Mouse (Mus musculus): ENCODE measurements around the gene Tmem167b. TPM values are rescaled to one million over a fixed set of nuclear protein-coding genes. Genes with fewer than 3 reads are reported as not detected.
"Not testable (repeated sequence)": the region's sequence is repeated elsewhere in the genome, so short reads cannot be mapped to it uniquely, and the experiment has no call there.

Gene Tmem167b
- 10 to 100 TPM; 45.4 to 46.1 TPM for total RNA-seq (2021)

GRCm38 (mm10) chr3:108562133-108562730 is at the start of gene Tmem167b:
Tmem167b (minus strand) TSS chr3:108562466.
- intact Hi-C loops (cut with DNase I) = loop anchor here (10.0 kb wide), 1 partner anchor 397 kb away; no protein-coding TSS in a partner anchor
- DNase-seq = peak; percentile 97

GRCm38 (mm10) chr3:108608906-108609305 is 46.6 kb upstream of the Tmem167b start:
- DNase-seq = no peak
- intact Hi-C loops (cut with DNase I) = no loop called here

- peak; percentile 40 for DNase-seq
- intact Hi-C loops (cut with DNase I) = no loop called here
Measured at GRCm38 (mm10) chr3:108591530-108592522, 29.6 kb upstream of the Tmem167b start.

- intact Hi-C loops (cut with DNase I) = no loop called here
- peak; percentile 97 for DNase-seq
Measured at GRCm38 (mm10) chr3:108590786-108591529, 28.7 kb upstream of the Tmem167b start, which contains the start of gene Wdr47. Wdr47 (plus strand) TSS chr3:108591279.

GRCm38 (mm10) chr3:108588446-108588845 is 26.2 kb upstream of the Tmem167b start:
- intact Hi-C loops (cut with DNase I) = no loop called here
- DNase-seq = peak; percentile 43

- intact Hi-C loops (cut with DNase I) = no loop called here
- no peak for DNase-seq
Measured at GRCm38 (mm10) chr3:108584580-108584979, 22.3 kb upstream of the Tmem167b start.

- DNase-seq = no peak
- intact Hi-C loops (cut with DNase I) = no loop called here
Measured at GRCm38 (mm10) chr3:108574018-108574417, 11.8 kb upstream of the Tmem167b start.

GRCm38 (mm10) chr3:108572309-108573010 is 10.2 kb upstream of the Tmem167b start:
- intact Hi-C loops (cut with DNase I) = no loop called here
- no peak for DNase-seq

- intact Hi-C loops (cut with DNase I) = no loop called here
- DNase-seq = peak; percentile 96
Measured at GRCm38 (mm10) chr3:108571443-108572294, 9.4 kb upstream of the Tmem167b start, which contains the start of gene Taf13. Taf13 (plus strand) TSS chr3:108571698.

GRCm38 (mm10) chr3:108570813-108571212 is 8.5 kb upstream of the Tmem167b start:
- no peak for DNase-seq
- intact Hi-C loops (cut with DNase I) = no loop called here

GRCm38 (mm10) chr3:108569636-108570035 is 7.4 kb upstream of the Tmem167b start:
- intact Hi-C loops (cut with DNase I) = loop anchor here (10.0 kb wide), 1 partner anchor 405 kb away; no protein-coding TSS in a partner anchor

GRCm38 (mm10) chr3:108567990-108568877 is 6.0 kb upstream of the Tmem167b start:
- peak; percentile 62 for DNase-seq
- intact Hi-C loops (cut with DNase I) = loop anchor here (10.0 kb wide), 1 partner anchor 403 kb away; no protein-coding TSS in a partner anchor

More at GRCm38 (mm10) chr3:108569636-108570035, 7.4 kb upstream of the Tmem167b start:
- not testable (repeated sequence) for DNase-seq

- intact Hi-C loops (cut with DNase I) = loop anchor here (10.0 kb wide), 1 partner anchor 399 kb away; no protein-coding TSS in a partner anchor
Measured at GRCm38 (mm10) chr3:108563309-108563708, 1.0 kb upstream of the Tmem167b start.

GRCm38 (mm10) chr3:108562777-108563271 is 558 bp upstream of the Tmem167b start:
- DNase-seq = peak; percentile 29
- intact Hi-C loops (cut with DNase I) = loop anchor here (10.0 kb wide), 1 partner anchor 398 kb away; no protein-coding TSS in a partner anchor

More at GRCm38 (mm10) chr3:108563309-108563708, 1.0 kb upstream of the Tmem167b start:
- peak; percentile 81 for DNase-seq

- intact Hi-C loops (cut with DNase I) = loop anchor here (10.0 kb wide), 1 partner anchor 113 kb away; the partner anchor contains the start of gene Sars
Measured at GRCm38 (mm10) chr3:108557888-108558287, 4.4 kb downstream of the Tmem167b start.

GRCm38 (mm10) chr3:108554587-108555312 is 7.5 kb downstream of the Tmem167b start:
- intact Hi-C loops (cut with DNase I) = loop anchor here (5.0 to 10.0 kb wide), 2 partner anchors 110 to 152 kb away; partner anchors contain the start of gene Sars

More at GRCm38 (mm10) chr3:108557888-108558287, 4.4 kb downstream of the Tmem167b start:
- DNase-seq = no peak

More at GRCm38 (mm10) chr3:108554587-108555312, 7.5 kb downstream of the Tmem167b start:
- peak; percentile 94 for DNase-seq
